Comparison of ENCODE assay signal across 15 mouse cellular contexts in genomic region chr1:76075685-76076455, GRCm38 (mm10).
A peak's percentile ranks its signal among the peaks of the same experiment; 100 is the strongest.
DNase-seq lines count a peak whose midpoint lies in the region; ATAC-seq lines count a peak whose summit lies in the region.
"Had no signal": no experiment of that assay in that cellular context is flagged by ENCODE, and none has a peak within 500 bp of the region (broad histone marks: within the 10 kb centered on the region; RNA-seq: fewer than 3 reads in every experiment).

No protein-coding gene starts in this region.

- H3K27me3 ChIP-seq in forebrain, embryonic 14.5 days (replicated peaks; ENCODE audit: control insufficient read depth, insufficient read depth, low read length): no peaks in the 10 kb centered on the region
- H3K27me3 ChIP-seq in limb, embryonic 10.5 days (ENCODE audit: low read depth, poor library complexity, severe bottlenecking): no peaks in the 10 kb centered on the region
- H3K27me3 ChIP-seq: embryonic facial prominence, embryonic 15.5 days had no signal

- DNase-seq in cerebellum, postnatal 10 days: peak; percentile 34 to 39
- DNase-seq in cerebellum, adult 8-10 months: no peak
- DNase-seq in Muller cell, postnatal 12 days (ENCODE audit: inconsistent ontology term): peak; percentile 96
- DNase-seq in forebrain, embryonic 14.5 days (ENCODE audit: low spot score): peak; percentile 77
- no peak for DNase-seq in limb, embryonic 10.5 days (ENCODE audit: low spot score)
- no peak for DNase-seq in left cerebral cortex, adult 8-10 months (ENCODE audit: low spot score in 2 of 2)
- no peak for DNase-seq in heart, postnatal 4 days
- DNase-seq in kidney, adult 9 months: no peak
- DNase-seq: left cerebral cortex, postnatal 4 days; lung, postnatal 4 days; spleen, adult 18-20 months had no signal

- H3K4me2 ChIP-seq in forebrain, embryonic 14.5 days (ENCODE audit: low read length): peak overlapping the region; percentile 28
- H3K4me2 ChIP-seq: embryonic facial prominence, embryonic 15.5 days had no signal

- 6% methylated on average over 10 of the region's 10 CpGs for WGBS in forebrain, embryonic 14.5 days
- WGBS in limb, embryonic 10.5 days: 55% methylated on average over 10 of the region's 10 CpGs

- no peak overlapping the region for H3K9ac ChIP-seq in forebrain, embryonic 14.5 days (ENCODE audit: low read length)
- H3K9ac ChIP-seq: embryonic facial prominence, embryonic 15.5 days; liver, embryonic 14.5 days had no signal

- H3K4me1 ChIP-seq in forebrain, embryonic 14.5 days (ENCODE audit: control insufficient read depth, insufficient read depth, low read length): peaks cover 9% of the 10 kb centered on the region
- peaks cover 43% of the 10 kb centered on the region for H3K4me1 ChIP-seq in limb, embryonic 10.5 days
- H3K4me1 ChIP-seq: embryonic facial prominence, embryonic 15.5 days had no signal

- ATAC-seq in forebrain, embryonic 14.5 days: peak; percentile 61
- ATAC-seq: Patski had no signal

- H3K9me3 ChIP-seq in forebrain, embryonic 14.5 days (replicated peaks; ENCODE audit: control insufficient read depth, low read length): no peaks in the 10 kb centered on the region
- H3K9me3 ChIP-seq in limb, embryonic 10.5 days (replicated peaks): no peaks in the 10 kb centered on the region
- H3K9me3 ChIP-seq: embryonic facial prominence, embryonic 15.5 days had no signal

- H3K27ac ChIP-seq in forebrain, embryonic 14.5 days (ENCODE audit: low read depth, low read length): peak overlapping the region; percentile 45; the same call in 1 of the 2 replicates
- H3K27ac ChIP-seq in limb, embryonic 10.5 days: peak overlapping the region; percentile 54; the same call in 1 of the 2 replicates
- H3K27ac ChIP-seq: embryonic facial prominence, embryonic 15.5 days; kidney, postnatal 0 days; liver, embryonic 14.5 days had no signal

- no peaks in the 10 kb centered on the region for H3K36me3 ChIP-seq in forebrain, embryonic 14.5 days (ENCODE audit: control insufficient read depth, insufficient read depth, low read length)
- no peaks in the 10 kb centered on the region for H3K36me3 ChIP-seq in limb, embryonic 10.5 days
- H3K36me3 ChIP-seq: embryonic facial prominence, embryonic 15.5 days had no signal

- no peak overlapping the region for H3K4me3 ChIP-seq in forebrain, embryonic 14.5 days (ENCODE audit: low read depth, low read length)
- H3K4me3 ChIP-seq in limb, embryonic 10.5 days: no peak overlapping the region
- H3K4me3 ChIP-seq: embryonic facial prominence, embryonic 15.5 days had no signal

Comparison
In these comparisons a context has a peak if more than half of its experiments do, and no peak if none do; other contexts are left out.
1. DNase-seq: peak in cerebellum, postnatal 10 days (2 of 2), Muller cell, postnatal 12 days (single experiment) and forebrain, embryonic 14.5 days (single experiment); none in cerebellum, adult 8-10 months (single experiment), limb, embryonic 10.5 days (single experiment), left cerebral cortex, adult 8-10 months (0 of 2), heart, postnatal 4 days (single experiment) and kidney, adult 9 months (single experiment).